Mouse (Mus musculus) macrophage (primary cell): ENCODE measurements around the gene Ccdc38. TPM values are rescaled to one million over a fixed set of nuclear protein-coding genes. Genes with fewer than 3 reads are reported as not detected.

Source experiments
- H3K27ac ChIP-seq: fragments of 350-480 bp; formaldehyde crosslinking; 2 replicates; pipeline ENCODE4 v1.9.0; 2021
- H3K36me3 ChIP-seq: fragments of 350-480 bp; formaldehyde crosslinking; 2 replicates; pipeline ENCODE4 v1.9.0; 2021; ENCODE audit errors: inconsistent target
- H3K4me3 ChIP-seq: fragments of 350-480 bp; formaldehyde crosslinking; 2 replicates; pipeline ENCODE4 v1.9.0; 2021; ENCODE audit errors: inconsistent target
- H3K79me2 ChIP-seq: fragments of 350-480 bp; formaldehyde crosslinking; 2 replicates; pipeline ENCODE4 v1.9.0; 2021; ENCODE audit errors: inconsistent target
- WGBS: methylation state at CpG from one replicate; pipeline ENCODE4 v1.1.7; 2026; ENCODE audit warnings: inconsistent platforms; ENCODE audit not compliant: missing documents; 5-methylcytosine and 5-hydroxymethylcytosine counted together
- polyA plus RNA-seq: library from polyadenylated mRNA; stranded (reverse); fragments of 250-400 nt; gene quantifications from 3 replicates; pipeline ENCODE4 v1.2.4, GENCODE M21; 2018; ENCODE audit warnings: inconsistent platforms

Gene Ccdc38
- polyA plus RNA-seq, 1 experiment from 2014 or later, result not detected

- Histone ChIP-seq H3K36me3 (no peaks in the 10 kb centered on the region), H3K4me3 (no peak overlapping the region), H3K27ac (no peak overlapping the region), H3K79me2 (no peaks in the 10 kb centered on the region)
- 95% methylated on average over 6 of the region's 7 CpGs for WGBS
Observed at GRCm38 (mm10) chr10:93609236-93609635, 68.8 kb downstream of the Ccdc38 start.

DNA sequence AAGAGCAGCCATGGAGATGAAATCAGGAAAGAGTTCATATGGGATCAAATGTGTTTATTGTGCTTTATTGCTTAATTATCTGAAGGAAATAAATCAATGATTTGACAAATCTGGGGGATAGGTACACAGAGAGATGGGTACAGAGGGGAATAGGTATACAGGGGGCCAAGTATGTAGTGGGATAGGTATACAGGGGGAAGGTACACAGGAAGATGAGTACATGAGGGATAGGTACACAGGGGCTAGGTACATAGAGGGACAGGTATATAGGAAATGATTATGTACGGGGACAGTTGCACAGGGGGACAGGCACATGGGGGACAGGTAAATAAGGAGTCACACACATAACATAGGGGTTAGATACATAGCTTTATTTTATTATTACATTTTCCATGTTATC lies 70.5 kb downstream of the Ccdc38 start:
- Histone ChIP-seq H3K36me3 (no peaks in the 10 kb centered on the region), H3K4me3 (no peak overlapping the region), H3K27ac (no peak overlapping the region), H3K79me2 (no peaks in the 10 kb centered on the region)
- WGBS, result 82% methylated on average over 1 of the region's 1 CpGs

DNA sequence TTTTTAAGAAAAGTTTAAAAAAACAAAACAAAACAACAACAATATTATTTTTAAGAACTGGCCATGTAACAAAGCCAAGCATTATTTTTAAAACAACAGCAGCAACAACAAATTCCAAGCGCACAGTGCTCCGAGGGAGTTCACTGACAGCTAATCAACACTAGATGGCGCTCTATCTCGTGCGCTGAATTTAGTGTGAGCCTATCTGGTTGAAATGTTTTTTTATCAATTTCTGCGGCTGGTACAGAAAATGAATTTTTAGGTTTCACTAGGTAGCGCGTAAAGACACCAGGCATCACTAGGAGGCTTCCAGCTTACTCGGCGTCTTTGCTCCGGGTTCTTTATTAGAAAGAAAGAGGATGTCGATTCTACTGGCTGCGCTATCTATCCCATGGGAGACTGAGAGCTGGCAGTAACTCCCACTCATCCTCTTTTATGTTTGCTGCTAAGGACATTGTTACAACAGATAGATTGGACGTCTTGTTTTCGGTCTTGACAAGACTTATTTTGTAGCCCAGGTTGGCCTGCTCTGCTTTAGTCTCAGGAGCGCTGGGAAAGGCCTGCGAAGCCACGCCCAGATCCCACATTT lies 71.1 kb downstream of the Ccdc38 start:
- H3K36me3 ChIP-seq, result no peaks in the 10 kb centered on the region
- H3K79me2 ChIP-seq, result no peaks in the 10 kb centered on the region
- H3K27ac ChIP-seq, result no peak overlapping the region
- 47% methylated on average over 18 of the region's 18 CpGs for WGBS
- no peak overlapping the region for H3K4me3 ChIP-seq

DNA sequence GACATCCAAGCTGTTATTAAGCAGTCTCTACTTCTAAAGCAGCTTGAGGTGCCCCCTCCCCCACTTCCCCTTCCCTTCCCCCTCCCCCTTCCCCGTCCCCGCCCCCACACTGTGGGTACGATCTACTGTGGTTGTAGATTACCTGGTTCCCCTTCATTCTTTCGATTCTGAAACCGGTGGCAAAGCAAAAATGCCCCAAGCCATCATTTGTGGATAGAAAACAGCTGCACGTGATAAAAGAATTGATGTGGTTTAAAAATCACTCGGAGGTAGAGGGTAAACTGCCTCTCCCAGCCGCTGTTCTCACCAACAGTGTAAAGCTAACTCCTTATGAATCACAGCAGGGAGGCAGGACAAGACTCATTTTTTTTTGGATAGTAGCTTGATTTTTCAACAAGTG lies 74.4 kb downstream of the Ccdc38 start:
- Histone ChIP-seq H3K27ac (no peak overlapping the region), H3K36me3 (no peaks in the 10 kb centered on the region), H3K79me2 (no peaks in the 10 kb centered on the region), H3K4me3 (no peak overlapping the region)
- WGBS, result 13% methylated on average over 5 of the region's 8 CpGs

- Histone ChIP-seq H3K27ac (no peak overlapping the region), H3K36me3 (no peaks in the 10 kb centered on the region), H3K4me3 (no peak overlapping the region), H3K79me2 (no peaks in the 10 kb centered on the region)
- WGBS, result 83% methylated on average over 7 of the region's 7 CpGs
Observed at GRCm38 (mm10) chr10:93620438-93621179, 80.2 kb downstream of the Ccdc38 start.

DNA sequence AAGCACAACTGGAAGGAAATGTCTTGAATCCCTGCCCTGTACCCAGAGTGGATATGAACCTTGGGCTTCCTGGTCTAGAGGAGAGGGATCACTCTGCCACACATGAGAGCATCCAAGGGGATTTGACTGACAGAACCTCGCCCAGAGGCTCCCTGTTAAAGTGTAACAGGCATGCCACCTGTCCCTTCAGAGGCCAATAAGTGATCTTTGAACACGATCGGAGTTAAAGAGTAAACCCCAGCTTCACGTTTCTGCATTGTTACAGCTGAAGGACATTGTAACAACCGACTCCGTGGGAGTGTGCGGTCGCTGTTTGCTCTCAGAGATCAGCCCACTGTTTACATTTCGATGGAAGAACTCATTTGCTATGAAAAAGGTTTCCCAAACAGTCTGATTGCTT lies 83.3 kb downstream of the Ccdc38 start:
- 88% methylated on average over 9 of the region's 9 CpGs for WGBS
- H3K27ac ChIP-seq, result no peak overlapping the region
- no peak overlapping the region for H3K4me3 ChIP-seq
- H3K79me2 ChIP-seq, result no peaks in the 10 kb centered on the region
- H3K36me3 ChIP-seq, result no peaks in the 10 kb centered on the region

- no peak overlapping the region for H3K4me3 ChIP-seq
- H3K36me3 ChIP-seq, result no peaks in the 10 kb centered on the region
- H3K79me2 ChIP-seq, result no peaks in the 10 kb centered on the region
- 93% methylated on average over 10 of the region's 10 CpGs for WGBS
- no peak overlapping the region for H3K27ac ChIP-seq
Observed at GRCm38 (mm10) chr10:93624151-93624550, 83.7 kb downstream of the Ccdc38 start.

GRCm38 (mm10) chr10:93630310-93630709 lies 89.9 kb downstream of the Ccdc38 start:
- no peaks in the 10 kb centered on the region for H3K79me2 ChIP-seq
- H3K27ac ChIP-seq, result no peak overlapping the region
- no peak overlapping the region for H3K4me3 ChIP-seq
- no peaks in the 10 kb centered on the region for H3K36me3 ChIP-seq
- 93% methylated on average over 5 of the region's 5 CpGs for WGBS

GRCm38 (mm10) chr10:93632086-93632485 lies 91.7 kb downstream of the Ccdc38 start:
- Histone ChIP-seq H3K36me3 (no peaks in the 10 kb centered on the region), H3K27ac (no peak overlapping the region), H3K79me2 (no peaks in the 10 kb centered on the region), H3K4me3 (no peak overlapping the region)
- 81% methylated on average over 4 of the region's 4 CpGs for WGBS

DNA sequence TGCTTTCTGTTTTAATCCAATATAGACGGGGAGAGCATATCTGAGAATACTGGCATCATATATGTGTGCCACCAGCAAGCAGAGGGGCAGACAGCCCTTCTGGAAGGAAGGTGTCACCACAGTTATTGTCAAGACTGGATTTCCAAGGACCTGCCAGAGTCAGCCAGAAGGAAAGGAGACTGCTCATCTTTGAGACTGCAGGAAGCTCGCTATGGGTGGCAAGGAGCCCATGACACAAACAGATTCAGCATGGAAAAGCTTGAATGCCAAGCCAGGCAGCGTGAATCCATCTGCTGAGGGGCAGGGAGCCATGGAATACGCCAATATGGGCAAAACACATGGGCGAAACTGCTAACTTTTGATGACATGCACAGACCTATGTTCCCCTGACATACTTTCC lies 93.1 kb downstream of the Ccdc38 start:
- WGBS, result 94% methylated on average over 5 of the region's 5 CpGs
- Histone ChIP-seq H3K36me3 (no peaks in the 10 kb centered on the region), H3K27ac (no peak overlapping the region), H3K79me2 (no peaks in the 10 kb centered on the region), H3K4me3 (no peak overlapping the region)

Other genes starting within 250 kb of the Ccdc38 start
- gene Elk3, start 229.5 kb upstream of the Ccdc38 start, polyA plus RNA-seq, result 22.5 to 61.1 TPM (median 23.9 TPM) in 3 replicates
- 45.6 to 60.4 TPM (median 53.7 TPM) in 3 replicates for gene Lta4h, start 87.2 kb upstream of the Ccdc38 start, polyA plus RNA-seq
- 0.50 to 0.55 TPM (median 0.52 TPM) in 3 replicates for gene Hal, start 51.9 kb upstream of the Ccdc38 start, polyA plus RNA-seq
- gene Amdhd1, start 599 bp upstream of the Ccdc38 start, polyA plus RNA-seq, result 0.07 to 0.08 TPM in 2 of 3 replicates, not detected in the other
- 27.2 to 63.4 TPM (median 40.4 TPM) in 3 replicates for gene Snrpf, start 49.1 kb downstream of the Ccdc38 start, polyA plus RNA-seq
- 0.04 to 0.09 TPM in 2 of 3 replicates, not detected in the other for gene Ntn4, start 100.0 kb downstream of the Ccdc38 start, polyA plus RNA-seq